Mouse (Mus musculus) C2C12 (cell line): ENCODE data around the gene Gm10160.

ENCODE experiments used
- CTCF ChIP-seq: IDR thresholded peaks from one replicate; pipeline ENCODE4 v1.5.1; 2011; ENCODE audit not compliant: control insufficient read depth, insufficient read depth, insufficient read length
- MAX ChIP-seq: IDR thresholded peaks from one replicate; pipeline ENCODE4 v1.6.1; 2011; ENCODE audit warnings: mild to moderate bottlenecking, control low read depth

DNA sequence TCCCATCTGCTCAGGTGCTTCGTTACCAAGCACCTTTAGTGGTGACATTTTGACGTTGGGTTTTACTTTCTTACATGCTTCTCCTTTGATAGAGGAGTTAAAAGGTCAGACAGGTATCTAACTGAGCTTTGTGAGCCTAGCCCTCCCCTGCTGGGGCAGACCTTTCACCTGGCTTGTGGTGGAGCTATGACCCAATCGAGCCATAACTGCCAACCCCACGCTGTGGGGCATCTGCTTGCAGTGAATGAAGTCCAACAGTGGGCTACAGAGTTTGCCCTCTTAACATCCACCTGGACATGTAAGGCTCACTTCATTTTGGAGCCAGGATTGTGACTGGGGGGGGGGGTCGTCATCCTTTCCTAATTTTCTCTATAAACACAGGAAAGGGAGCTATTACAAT is 24.7 kb upstream of the Gm10160 start:
- TF ChIP-seq CTCF (no peak), MAX (no peak)
